Mouse (Mus musculus): ENCODE data around the gene Map4k3. TPM values are rescaled to one million over a fixed set of nuclear protein-coding genes. Genes with fewer than 3 reads are reported as not detected.
"Not testable (repeated sequence)": the region's sequence is repeated elsewhere in the genome, so short reads cannot be mapped to it uniquely, and the experiment has no call there.

Gene Map4k3
- polyA plus RNA-seq, 1 experiment from 2014 or later: 28.8 TPM

GRCm38 (mm10) chr17:80732256-80732655 lies 4.0 kb upstream of the Map4k3 start:
- Histone ChIP-seq H3K9ac (replicated peaks; ENCODE audit: low read depth, low read length) (no peak overlapping the region), H3K27me3 (replicated peaks; ENCODE audit: control insufficient read depth, insufficient read depth, low read length) (no peaks in the 10 kb centered on the region), H3K9me3 (ENCODE audit: control insufficient read depth, low read length) (no peaks in the 10 kb centered on the region), H3K27ac (ENCODE audit: low read length) (no peak overlapping the region), H3K4me1 (replicated peaks; ENCODE audit: control insufficient read depth, insufficient read depth, low read length) (peaks cover 8% of the 10 kb centered on the region), H3K4me3 (replicated peaks; ENCODE audit: low read length) (no peak overlapping the region), H3K36me3 (ENCODE audit: control insufficient read depth, insufficient read depth) (no peaks in the 10 kb centered on the region), H3K4me2 (ENCODE audit: low read length) (no peak overlapping the region)
- no peak for ATAC-seq
- 83% methylated on average over 4 of the region's 4 CpGs for WGBS

- not testable (repeated sequence) for ATAC-seq; H3K27ac ChIP-seq (ENCODE audit: low read length); H3K9ac ChIP-seq (replicated peaks; ENCODE audit: low read depth, low read length); H3K9me3 ChIP-seq (ENCODE audit: control insufficient read depth, low read length); H3K36me3 ChIP-seq (ENCODE audit: control insufficient read depth, insufficient read depth); H3K27me3 ChIP-seq (replicated peaks; ENCODE audit: control insufficient read depth, insufficient read depth, low read length); H3K4me2 ChIP-seq (ENCODE audit: low read length); H3K4me3 ChIP-seq (replicated peaks; ENCODE audit: low read length)
- WGBS: 90% methylated on average over 6 of the region's 6 CpGs
- H3K4me1 ChIP-seq (replicated peaks; ENCODE audit: control insufficient read depth, insufficient read depth, low read length): peaks cover 23% of the 10 kb centered on the region
Measured at GRCm38 (mm10) chr17:80730283-80730682, 2.0 kb upstream of the Map4k3 start.

- Histone ChIP-seq H3K27ac (ENCODE audit: low read length) (no peak overlapping the region), H3K4me3 (replicated peaks; ENCODE audit: low read length) (no peak overlapping the region), H3K9me3 (ENCODE audit: control insufficient read depth, low read length) (no peaks in the 10 kb centered on the region), H3K4me1 (replicated peaks; ENCODE audit: control insufficient read depth, insufficient read depth, low read length) (peaks cover 26% of the 10 kb centered on the region), H3K9ac (replicated peaks; ENCODE audit: low read depth, low read length) (no peak overlapping the region), H3K27me3 (replicated peaks; ENCODE audit: control insufficient read depth, insufficient read depth, low read length) (no peaks in the 10 kb centered on the region), H3K36me3 (ENCODE audit: control insufficient read depth, insufficient read depth) (no peaks in the 10 kb centered on the region), H3K4me2 (ENCODE audit: low read length) (no peak overlapping the region)
- WGBS: 81% methylated on average over 5 of the region's 5 CpGs
- no peak for ATAC-seq
Measured at GRCm38 (mm10) chr17:80729825-80730224, 1.5 kb upstream of the Map4k3 start.

GRCm38 (mm10) chr17:80729080-80729749 lies 930 bp upstream of the Map4k3 start:
- no peaks in the 10 kb centered on the region for H3K9me3 ChIP-seq (ENCODE audit: control insufficient read depth, low read length)
- H3K4me2 ChIP-seq (ENCODE audit: low read length): no peak overlapping the region
- H3K9ac ChIP-seq (replicated peaks; ENCODE audit: low read depth, low read length): no peak overlapping the region
- H3K27me3 ChIP-seq (replicated peaks; ENCODE audit: control insufficient read depth, insufficient read depth, low read length): no peaks in the 10 kb centered on the region
- no peaks in the 10 kb centered on the region for H3K36me3 ChIP-seq (ENCODE audit: control insufficient read depth, insufficient read depth)
- no peak for ATAC-seq
- 14% methylated on average over 9 of the region's 9 CpGs for WGBS
- peaks cover 32% of the 10 kb centered on the region for H3K4me1 ChIP-seq (replicated peaks; ENCODE audit: control insufficient read depth, insufficient read depth, low read length)
- H3K27ac ChIP-seq (ENCODE audit: low read length): 0 out of 2 replicates have a peak overlapping the region, but pooled peaks have one; percentile 25
- no peak overlapping the region for H3K4me3 ChIP-seq (replicated peaks; ENCODE audit: low read length)

DNA sequence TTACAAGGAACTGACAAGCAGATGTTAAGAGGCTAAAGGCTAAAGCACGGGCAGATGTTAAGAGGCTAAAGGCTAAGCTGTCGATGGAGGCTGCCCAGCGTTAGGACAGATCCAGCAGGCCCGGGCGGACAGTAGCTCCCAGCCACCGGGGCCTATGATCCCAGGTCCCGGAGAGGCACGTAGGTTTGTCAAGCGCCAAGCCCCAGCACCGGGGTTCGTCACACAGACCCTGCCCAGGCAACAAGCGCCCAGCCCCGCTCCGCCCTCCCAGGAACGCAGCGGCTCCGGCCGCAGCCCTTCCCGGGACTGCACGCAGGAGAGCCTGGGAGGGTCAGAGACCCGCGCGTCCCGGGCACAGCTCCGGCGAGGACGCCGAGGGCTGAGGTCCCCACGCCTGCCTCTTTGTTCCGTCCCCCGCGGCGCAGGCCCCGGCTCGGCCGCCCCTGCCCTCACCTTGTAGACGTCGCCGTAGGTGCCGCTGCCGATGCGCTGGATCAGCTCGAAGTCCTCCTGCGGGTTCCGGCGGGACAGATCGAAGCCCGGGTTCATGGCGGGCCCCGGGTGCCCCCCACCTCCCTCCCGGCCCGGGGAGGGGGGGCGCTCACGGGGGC lies 839 bp downstream of the Map4k3 start:
- H3K4me1 ChIP-seq (replicated peaks; ENCODE audit: control insufficient read depth, insufficient read depth, low read length): peaks cover 34% of the 10 kb centered on the region
- ATAC-seq: peak; percentile 73
- peak overlapping the region; percentile 91 for H3K27ac ChIP-seq (ENCODE audit: low read length)
- no peaks in the 10 kb centered on the region for H3K9me3 ChIP-seq (ENCODE audit: control insufficient read depth, low read length)
- H3K4me3 ChIP-seq (replicated peaks; ENCODE audit: low read length): peak overlapping the region; percentile 92
- H3K9ac ChIP-seq (replicated peaks; ENCODE audit: low read depth, low read length): peak overlapping the region; percentile 98
- 0% methylated on average over 51 of the region's 54 CpGs for WGBS
- no peaks in the 10 kb centered on the region for H3K36me3 ChIP-seq (ENCODE audit: control insufficient read depth, insufficient read depth)
- H3K4me2 ChIP-seq (ENCODE audit: low read length): peak overlapping the region; percentile 68
- H3K27me3 ChIP-seq (replicated peaks; ENCODE audit: control insufficient read depth, insufficient read depth, low read length): no peaks in the 10 kb centered on the region

GRCm38 (mm10) chr17:80726821-80727220 lies 1.5 kb downstream of the Map4k3 start:
- Histone ChIP-seq H3K27ac (ENCODE audit: low read length) (no peak overlapping the region), H3K4me1 (replicated peaks; ENCODE audit: control insufficient read depth, insufficient read depth, low read length) (peaks cover 41% of the 10 kb centered on the region), H3K4me3 (replicated peaks; ENCODE audit: low read length) (peak overlapping the region; percentile 92), H3K9me3 (ENCODE audit: control insufficient read depth, low read length) (no peaks in the 10 kb centered on the region), H3K9ac (replicated peaks; ENCODE audit: low read depth, low read length) (peak overlapping the region; percentile 98), H3K27me3 (replicated peaks; ENCODE audit: control insufficient read depth, insufficient read depth, low read length) (no peaks in the 10 kb centered on the region), H3K4me2 (ENCODE audit: low read length) (peak overlapping the region; percentile 68), H3K36me3 (ENCODE audit: control insufficient read depth, insufficient read depth) (no peaks in the 10 kb centered on the region)
- no peak for ATAC-seq
- 7% methylated on average over 8 of the region's 8 CpGs for WGBS

GRCm38 (mm10) chr17:80723092-80723491 lies 5.2 kb downstream of the Map4k3 start:
- no peak overlapping the region for H3K4me2 ChIP-seq (ENCODE audit: low read length)
- H3K36me3 ChIP-seq (ENCODE audit: control insufficient read depth, insufficient read depth): no peaks in the 10 kb centered on the region
- no peaks in the 10 kb centered on the region for H3K27me3 ChIP-seq (replicated peaks; ENCODE audit: control insufficient read depth, insufficient read depth, low read length)
- no peak overlapping the region for H3K27ac ChIP-seq (ENCODE audit: low read length)
- H3K4me1 ChIP-seq (replicated peaks; ENCODE audit: control insufficient read depth, insufficient read depth, low read length): peaks cover 41% of the 10 kb centered on the region
- H3K9me3 ChIP-seq (ENCODE audit: control insufficient read depth, low read length): no peaks in the 10 kb centered on the region
- no peak overlapping the region for H3K9ac ChIP-seq (replicated peaks; ENCODE audit: low read depth, low read length)
- H3K4me3 ChIP-seq (replicated peaks; ENCODE audit: low read length): no peak overlapping the region
- 74% methylated on average over 6 of the region's 6 CpGs for WGBS
- no peak for ATAC-seq

DNA sequence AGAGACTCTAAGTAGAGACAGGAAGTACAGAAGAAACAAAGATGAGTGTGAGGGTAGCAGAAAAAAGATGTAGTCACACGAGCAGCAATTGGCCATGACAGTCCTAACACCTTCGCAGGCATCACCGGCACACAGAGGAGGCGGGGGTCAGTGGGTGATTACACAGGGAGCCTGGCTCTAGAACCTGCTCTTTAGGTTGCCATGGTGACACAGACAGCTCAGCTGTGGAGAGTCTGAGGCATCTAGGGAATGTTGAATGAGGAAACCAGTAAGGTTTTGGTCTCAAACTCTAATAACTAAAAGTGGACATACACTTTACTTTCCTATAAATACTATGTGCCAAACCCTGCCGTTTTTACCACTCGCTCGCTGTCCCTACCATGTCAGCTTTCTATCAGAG lies 6.6 kb downstream of the Map4k3 start:
- no peak overlapping the region for H3K9ac ChIP-seq (replicated peaks; ENCODE audit: low read depth, low read length)
- no peak for ATAC-seq
- H3K4me1 ChIP-seq (replicated peaks; ENCODE audit: control insufficient read depth, insufficient read depth, low read length): peaks cover 40% of the 10 kb centered on the region
- H3K4me3 ChIP-seq (replicated peaks; ENCODE audit: low read length): no peak overlapping the region
- H3K27me3 ChIP-seq (replicated peaks; ENCODE audit: control insufficient read depth, insufficient read depth, low read length): no peaks in the 10 kb centered on the region
- H3K9me3 ChIP-seq (ENCODE audit: control insufficient read depth, low read length): no peaks in the 10 kb centered on the region
- WGBS: 67% methylated on average over 7 of the region's 7 CpGs
- H3K4me2 ChIP-seq (ENCODE audit: low read length): no peak overlapping the region
- H3K36me3 ChIP-seq (ENCODE audit: control insufficient read depth, insufficient read depth): no peaks in the 10 kb centered on the region
- H3K27ac ChIP-seq (ENCODE audit: low read length): no peak overlapping the region

DNA sequence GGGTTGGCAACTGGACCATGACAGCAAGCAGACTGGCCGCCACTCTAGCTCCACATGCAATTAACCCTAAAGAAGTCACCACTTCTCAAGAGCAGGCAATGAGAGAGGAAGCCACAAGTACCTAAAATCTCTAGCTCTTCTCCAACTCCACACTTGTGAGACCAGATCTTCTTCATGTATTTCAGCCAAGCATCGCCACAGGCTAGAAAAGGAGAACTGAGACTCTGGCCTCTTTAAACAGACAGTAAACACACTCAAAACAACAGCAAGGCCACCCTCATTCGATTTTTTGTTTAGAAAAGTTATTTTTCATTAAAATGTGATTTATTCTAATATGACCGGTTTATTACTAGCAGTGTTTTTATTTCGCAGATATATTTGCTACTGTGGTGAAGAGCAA lies 9.0 kb downstream of the Map4k3 start:
- Histone ChIP-seq H3K4me2 (ENCODE audit: low read length) (no peak overlapping the region), H3K9me3 (ENCODE audit: control insufficient read depth, low read length) (no peaks in the 10 kb centered on the region), H3K36me3 (ENCODE audit: control insufficient read depth, insufficient read depth) (no peaks in the 10 kb centered on the region), H3K27me3 (replicated peaks; ENCODE audit: control insufficient read depth, insufficient read depth, low read length) (no peaks in the 10 kb centered on the region), H3K27ac (ENCODE audit: low read length) (no peak overlapping the region), H3K4me3 (replicated peaks; ENCODE audit: low read length) (no peak overlapping the region), H3K4me1 (replicated peaks; ENCODE audit: control insufficient read depth, insufficient read depth, low read length) (peaks cover 20% of the 10 kb centered on the region), H3K9ac (replicated peaks; ENCODE audit: low read depth, low read length) (no peak overlapping the region)
- ATAC-seq: no peak
- 94% methylated on average over 5 of the region's 5 CpGs for WGBS

Data from forebrain, embryonic 16.5 days (tissue).